Mouse (Mus musculus) embryo, embryonic 9.5 days (tissue): Measurements from ENCODE around the gene Suds3.

Source experiments
- DNase-seq: peaks from one replicate; pipeline ENCODE4 v3.0.0-alpha.2; 2017; ENCODE audit errors: extremely low spot score

Gene Suds3

DNA sequence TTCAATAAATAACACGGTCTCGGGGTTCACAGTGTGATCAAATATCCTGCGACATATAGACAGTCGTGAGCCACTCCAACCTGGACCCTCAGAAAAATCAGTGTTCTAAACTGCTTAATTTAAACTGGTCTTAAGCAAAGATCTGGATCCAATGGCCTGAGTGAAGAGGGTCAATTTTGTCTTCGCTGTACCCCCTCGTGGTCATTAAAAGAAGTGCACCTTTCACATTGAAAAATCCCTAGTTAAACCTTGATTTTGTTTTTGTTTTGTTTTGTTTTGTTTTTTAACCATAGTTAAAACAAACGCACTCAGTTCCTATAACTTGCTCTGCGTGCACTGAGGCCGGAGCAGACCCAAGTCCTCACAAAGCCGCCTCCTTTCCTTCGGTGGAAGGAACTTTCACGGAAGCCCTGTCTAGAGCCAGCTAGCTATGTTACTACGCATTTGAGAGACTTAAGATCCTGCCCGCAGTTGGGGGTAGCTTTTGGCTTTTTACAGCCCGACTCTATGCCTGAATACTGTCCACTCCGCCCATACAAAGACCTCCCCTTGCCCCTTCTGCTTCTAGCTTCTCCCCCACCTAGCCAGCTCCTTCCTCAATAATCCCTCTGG lies 1.2 kb downstream of the Suds3 start:
- peak; percentile 23 for DNase-seq

DNA sequence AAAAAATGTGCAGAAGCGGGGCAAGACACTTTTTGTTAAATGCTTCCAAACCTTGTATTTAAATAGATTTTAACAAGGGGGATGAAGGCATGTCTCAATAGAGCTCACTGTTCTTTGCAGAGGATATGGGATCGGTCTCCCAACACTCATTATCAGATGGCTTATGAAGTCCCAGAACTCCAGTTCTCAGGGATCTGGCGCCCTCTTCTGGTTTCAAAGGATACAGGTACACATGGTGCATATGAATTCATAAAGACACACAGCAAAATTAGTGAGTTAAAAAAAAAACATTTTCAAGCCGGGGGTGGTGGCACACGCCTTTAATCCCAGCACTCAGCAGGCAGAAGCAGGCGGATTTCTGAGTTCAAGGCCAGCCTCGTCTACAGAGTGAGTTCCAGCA lies 2.6 kb downstream of the Suds3 start:
- DNase-seq: no peak

DNA sequence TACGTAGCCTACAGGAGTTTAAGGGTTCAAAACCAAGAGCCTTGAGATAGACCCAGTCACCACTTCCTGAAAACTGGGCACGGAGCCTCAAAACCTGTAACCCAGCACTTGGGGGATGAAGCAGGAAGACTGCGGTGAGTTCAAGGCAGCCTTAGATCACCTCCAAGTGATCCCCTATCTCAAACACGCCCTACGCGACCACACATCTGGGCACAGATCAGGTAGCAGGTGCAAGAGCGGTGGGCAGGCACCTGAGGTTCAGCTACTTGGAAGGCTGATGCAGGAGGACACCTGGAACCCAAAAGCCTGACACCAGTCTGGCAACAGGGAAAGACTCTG lies 4.2 kb downstream of the Suds3 start:
- DNase-seq: no peak

DNA sequence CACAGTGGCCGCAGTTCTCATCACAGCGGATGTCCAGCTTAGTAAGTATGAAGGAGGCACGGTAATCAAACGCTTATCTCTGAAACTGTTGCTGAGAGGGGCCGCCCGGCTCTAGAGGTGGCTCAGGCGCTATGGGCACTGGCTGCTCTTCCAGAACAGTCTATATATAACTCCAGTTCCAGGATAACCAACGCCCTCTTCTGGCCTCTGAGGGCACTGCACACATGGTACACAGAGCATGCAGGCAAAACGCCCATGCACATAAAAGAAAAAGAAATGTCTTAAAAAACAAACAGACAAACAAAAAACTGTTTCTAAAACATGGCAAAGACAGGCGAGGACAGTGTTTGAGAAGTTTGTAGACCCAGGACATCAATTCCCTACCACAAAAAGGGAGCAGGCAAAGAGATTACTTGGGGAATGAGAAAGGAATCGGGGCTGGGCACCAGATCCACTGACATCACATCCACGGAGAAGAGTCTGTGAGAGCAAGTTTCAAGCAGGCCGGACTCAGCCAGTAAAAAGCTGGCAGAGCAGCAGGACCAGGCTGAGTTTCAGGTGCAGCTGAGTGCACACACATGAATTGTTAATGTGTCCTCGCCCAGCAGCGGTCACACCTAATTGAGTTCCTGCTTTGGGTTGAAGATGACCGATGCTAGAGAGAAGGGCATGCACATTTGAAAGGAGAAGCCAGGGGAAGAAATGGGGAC lies 4.7 kb downstream of the Suds3 start:
- DNase-seq: no peak

DNA sequence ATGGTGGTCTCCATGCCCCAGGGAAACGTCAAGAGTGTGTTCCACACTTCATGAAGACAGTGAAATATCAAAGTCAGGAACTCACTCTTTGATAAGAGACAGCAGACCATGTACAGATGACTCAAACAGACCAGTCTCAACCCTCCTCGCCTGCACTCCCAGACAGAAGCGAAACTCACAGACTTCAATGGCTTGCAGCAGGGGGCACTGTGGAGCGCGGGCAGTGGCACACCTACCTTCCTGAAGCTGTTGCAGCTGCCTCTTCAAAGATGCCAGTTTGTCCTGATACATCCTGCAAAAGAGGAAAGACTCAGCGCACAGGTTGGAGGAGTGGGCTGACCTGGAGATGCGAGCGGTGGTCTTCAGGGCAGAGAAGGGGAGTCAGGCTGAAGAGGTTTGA lies 6.4 kb downstream of the Suds3 start:
- DNase-seq: no peak

DNA sequence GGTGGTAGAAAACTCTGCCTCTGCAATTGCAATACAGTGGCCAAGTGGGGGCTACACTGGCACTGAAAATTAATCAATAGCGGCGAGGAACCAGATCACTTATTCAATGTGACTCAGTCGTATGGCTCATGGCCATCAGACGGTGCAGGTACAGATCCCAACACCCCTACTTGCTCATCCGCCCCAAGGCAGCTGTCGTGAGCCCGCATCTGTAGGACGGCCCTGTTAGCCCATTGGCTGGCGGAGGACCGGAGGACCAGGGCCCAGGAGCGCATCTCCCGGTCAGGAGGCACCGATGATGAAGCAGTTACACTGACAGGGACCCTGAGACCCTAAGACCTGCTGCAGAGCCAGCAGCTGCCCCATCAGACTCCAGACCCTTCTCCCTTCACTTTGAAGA lies 7.2 kb downstream of the Suds3 start:
- DNase-seq: no peak

DNA sequence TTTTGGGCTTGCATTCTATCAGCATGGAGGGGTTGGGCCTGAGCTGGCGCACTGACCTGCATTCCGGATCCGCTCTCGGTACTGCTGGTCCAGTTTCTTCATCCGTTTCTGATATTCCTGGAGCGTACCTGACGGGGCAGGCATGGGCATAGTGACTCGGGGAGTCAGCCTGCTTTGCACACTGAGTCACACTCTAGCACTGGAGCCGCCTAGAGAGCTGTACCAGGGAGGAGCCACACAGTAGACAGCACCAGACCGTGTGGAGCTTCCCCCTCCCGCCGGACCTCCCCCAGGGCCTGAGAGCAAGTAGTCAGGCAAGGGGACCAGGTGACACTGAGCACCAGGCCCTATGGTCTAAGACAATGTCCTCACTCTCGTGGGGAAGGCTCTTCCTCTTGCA lies 7.6 kb downstream of the Suds3 start:
- no peak for DNase-seq

DNA sequence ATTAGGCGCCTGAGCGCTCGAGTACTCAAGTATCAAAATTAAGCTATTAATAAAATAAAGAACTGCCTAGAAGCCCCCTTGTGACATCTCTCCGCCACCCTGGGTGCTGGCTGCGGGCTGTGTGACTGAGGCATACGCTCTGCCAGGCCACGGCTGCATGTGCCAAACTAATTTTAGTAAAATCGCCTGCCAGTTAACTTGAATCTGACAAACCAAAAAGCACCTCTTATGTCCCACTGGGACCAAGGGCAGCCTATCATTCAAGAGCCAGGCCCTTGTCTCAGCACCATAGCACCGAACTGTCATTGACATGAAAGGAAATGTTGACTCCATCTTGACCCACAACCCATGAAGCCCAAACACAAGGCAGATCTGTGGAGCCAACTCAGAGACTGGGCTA lies 10.2 kb downstream of the Suds3 start:
- no peak for DNase-seq

DNA sequence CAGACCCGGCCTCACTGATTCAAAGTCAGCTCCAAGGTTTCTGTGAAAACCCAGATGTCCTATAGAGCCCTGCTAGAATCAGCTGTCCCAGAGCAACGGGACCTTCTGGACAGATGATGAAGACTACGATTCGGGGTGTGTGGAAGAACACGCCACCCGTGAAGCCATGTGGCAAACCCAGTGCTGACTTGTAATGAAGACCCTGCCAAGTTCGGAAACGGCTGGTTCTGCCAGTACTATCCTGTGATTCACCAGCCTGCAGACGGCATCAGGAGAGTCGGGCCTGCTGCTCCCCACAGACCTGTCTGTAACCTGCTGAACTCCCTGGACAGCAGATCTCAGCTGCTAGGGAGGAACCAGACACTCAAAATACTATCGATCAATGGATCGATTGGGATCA lies 11.6 kb downstream of the Suds3 start:
- DNase-seq: no peak

DNA sequence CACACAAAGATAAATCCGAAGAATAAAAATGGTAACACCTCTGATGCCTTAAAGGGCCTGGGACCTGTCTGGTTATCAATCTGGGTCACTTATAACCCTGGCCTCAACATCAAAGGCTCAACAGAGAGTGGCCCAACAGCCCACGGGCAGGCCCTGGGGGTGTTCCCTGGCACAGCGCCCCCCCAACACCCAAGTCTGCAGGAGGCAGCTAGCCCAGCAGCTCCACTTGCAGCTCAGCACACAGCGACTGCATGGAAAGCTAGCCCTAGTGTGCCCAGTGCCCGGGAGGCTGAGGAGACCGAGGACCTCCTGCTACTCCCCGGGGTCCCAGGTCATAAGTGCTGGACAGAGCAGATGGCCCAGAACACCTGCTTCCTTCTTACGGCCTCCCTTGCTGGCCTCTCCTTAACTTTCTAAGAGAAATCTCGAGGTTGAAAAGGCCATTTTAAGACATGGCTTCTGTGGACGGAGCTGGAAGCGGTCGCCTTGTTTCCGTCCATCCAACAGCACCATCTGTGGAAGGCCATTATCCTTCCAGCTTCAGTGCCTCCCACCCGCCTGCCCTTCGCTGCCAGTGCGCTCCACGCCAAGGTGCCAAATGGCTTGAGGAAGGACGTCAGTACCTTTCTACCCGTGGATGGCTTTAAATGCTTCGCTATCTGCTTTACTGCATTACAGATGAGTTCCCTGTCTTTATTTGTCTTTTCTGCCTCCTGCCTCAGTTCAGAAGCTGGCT lies 12.6 kb downstream of the Suds3 start:
- DNase-seq: no peak

DNA sequence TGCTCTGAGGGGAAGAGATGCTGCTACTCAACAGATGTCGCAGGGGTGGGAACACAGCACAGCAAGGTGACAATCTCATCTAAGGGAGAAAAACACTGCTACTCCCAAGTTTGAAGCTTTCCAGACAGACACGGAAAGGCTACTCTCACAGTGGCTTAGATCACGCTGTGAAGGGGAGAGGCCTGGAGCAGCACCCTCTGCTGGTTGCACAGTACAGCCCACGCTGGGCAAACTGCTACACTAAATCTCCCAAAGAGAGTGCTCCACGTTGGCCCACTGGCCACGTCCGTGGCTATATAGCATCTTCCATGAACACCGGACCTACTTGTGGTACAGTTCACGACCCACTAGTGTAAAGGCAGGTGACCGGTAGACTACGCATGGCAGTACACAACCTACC lies 16.2 kb downstream of the Suds3 start:
- no peak for DNase-seq

DNA sequence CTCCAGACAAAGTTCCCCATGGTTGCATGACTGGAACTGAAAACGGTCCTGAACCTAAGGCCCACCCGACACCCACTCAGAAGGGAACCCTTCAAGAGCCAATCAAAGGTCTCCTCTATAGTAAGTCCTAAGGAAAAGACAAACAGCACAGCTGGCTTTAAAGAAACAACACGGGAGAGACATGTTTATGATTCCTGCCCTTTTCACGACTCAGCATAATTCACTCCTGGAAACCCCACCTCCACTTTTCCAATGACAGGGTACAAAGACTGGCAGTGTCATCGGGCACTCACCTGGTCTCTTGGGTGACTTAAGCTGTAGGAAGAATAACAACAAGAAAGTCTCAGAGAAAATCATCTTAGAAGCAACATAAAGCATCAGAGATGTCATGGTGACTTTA lies 16.9 kb downstream of the Suds3 start:
- no peak for DNase-seq

DNA sequence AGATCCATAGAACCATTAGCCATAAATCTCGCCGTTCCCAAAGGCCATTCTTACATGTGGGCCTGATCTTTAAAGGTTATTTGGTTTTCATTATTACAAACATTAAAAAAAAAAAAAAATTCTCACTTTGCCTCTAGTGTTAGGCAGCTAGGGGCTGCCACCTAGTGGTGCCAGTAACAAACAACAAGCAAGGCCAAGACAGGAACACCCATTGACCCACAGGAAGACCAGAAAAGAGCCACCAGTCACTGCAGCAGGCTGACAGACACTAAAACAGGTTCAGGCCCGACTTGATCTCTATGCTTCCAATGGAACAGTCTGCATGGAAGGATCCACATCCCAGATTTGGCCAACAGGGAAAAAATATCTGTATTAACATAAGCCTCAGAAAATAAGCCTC lies 19.2 kb downstream of the Suds3 start:
- peak; percentile 35 for DNase-seq

DNA sequence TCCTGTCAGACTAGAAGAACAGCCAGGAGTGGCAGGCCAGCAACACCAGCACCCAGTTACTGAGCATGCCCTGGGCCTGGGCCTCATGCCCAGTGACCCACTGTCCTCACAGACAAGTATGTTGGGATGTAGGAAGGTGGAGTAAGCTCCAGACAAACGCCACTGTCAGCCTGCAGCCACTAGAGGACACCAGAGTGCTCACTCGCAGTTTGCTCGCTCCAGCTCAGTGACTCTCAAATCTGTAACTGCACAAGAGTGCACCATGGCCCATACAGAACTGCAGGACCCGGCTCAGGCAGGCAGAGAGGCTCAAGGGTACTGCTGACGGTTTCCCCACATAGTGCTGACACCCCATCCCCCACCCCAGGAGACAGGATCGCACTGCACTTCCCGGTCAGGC lies 21.5 kb downstream of the Suds3 start:
- DNase-seq: peak; percentile 27

DNA sequence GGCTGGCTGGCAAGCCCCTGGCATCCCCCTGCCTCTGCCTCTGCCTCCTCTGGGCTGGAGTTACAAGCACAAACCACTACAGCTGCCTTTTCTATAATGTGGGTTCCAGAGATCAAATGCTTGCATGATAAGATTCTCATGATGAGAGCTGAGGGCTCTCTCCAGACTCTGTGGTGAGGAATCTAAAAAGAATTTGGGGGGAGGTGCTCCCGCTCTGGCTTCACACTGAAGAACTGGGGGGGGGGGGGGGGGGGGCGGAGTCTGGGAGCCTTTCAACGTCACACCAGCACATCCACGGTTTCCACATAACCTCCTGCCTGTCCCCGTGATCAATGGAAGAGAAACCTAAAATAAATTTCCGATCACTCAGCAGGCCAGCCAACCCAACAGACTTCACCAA lies 26.1 kb downstream of the Suds3 start:
- no peak for DNase-seq

DNA sequence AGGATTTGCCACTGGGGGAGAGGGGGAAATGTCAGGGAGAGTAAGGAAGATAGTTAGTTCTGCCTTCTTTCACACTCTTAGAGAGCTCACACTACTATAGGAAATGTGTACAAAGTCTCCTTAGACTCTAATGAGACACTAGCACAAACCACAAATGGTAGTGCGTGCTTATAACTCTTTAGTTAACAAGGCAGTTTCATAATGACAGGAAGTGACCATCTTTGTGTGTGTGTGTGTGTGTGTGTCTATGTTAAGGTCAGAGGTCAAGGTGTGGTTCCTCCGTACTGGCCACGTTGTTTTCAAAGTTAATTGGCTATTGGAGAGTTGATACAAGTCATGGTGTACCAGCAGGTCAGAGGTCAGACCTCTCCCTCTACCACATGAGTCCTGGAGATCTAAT lies 26.8 kb downstream of the Suds3 start:
- no peak for DNase-seq

DNA sequence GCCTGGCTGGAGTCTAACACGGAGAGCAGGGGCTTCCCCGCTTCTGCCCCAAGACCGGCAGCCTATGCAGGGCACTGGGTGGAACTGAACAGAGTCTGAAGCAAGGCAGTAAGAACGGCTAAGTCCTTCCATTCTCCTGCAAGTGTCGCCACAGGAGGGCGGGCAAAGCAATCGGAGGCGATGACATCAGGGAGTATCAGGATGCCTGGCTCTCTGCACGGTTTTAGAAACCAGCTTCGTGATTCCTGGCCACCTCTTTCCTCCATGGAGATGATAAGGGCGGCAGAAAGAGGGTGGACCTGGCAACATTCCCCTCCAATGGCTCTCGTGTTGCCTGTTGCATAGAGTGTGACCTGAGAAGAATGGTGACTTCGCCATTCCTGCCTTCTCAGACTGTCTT lies 28.2 kb downstream of the Suds3 start:
- peak; percentile 24 for DNase-seq

DNA sequence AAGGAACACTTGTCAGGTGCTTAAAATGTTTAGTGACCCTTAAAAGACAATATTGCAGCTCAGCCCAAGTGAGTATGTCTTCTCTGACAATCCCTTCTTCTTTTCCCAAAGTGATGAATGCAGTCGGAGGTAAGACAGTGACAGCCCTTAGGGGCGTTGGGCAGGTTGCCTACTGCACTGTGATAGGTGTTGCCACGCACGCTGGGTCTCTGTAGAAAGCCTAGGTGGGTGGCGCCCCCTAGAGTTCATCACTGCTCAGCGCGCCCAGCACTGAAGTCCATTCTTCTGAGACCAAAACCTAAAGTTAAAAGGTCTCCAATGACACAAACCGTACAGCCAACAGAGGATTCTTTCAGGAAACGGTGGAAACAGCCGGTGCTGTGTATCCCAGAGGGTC lies 46.4 kb downstream of the Suds3 start:
- peak; percentile 47 for DNase-seq

DNA sequence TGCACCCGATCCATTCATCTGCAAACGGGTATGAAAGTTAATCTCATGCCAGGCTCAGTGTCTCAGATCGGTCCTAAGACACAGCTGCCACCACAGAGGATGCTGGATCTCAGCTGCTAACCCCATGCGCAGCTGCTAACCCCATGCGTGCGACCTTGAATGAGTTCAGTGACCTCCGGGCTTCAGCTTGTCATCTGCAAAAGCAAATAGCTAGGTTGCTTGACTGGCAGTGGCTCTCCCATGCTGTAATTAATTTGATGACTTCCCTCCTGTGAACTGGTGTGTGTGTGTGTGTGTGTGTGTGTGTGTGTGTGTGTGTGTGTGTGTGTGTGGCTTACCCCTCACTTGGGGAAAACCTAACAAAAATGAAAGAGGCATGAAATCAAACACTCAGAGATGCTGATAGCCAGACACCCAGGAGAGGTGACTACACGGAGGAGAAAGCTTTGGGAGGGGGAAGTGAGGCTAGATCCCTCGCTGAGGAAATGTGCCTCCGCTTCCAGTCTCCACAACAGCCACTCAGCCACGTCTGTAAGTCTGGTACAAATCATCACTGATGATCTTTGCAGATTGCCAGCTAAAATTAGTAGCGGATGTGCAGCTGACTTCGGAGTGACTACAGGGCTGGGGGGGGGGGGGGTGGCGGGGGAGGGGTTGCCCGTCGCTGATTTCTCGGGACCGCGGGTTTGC lies 47.0 kb downstream of the Suds3 start:
- peak; percentile 29 for DNase-seq

DNA sequence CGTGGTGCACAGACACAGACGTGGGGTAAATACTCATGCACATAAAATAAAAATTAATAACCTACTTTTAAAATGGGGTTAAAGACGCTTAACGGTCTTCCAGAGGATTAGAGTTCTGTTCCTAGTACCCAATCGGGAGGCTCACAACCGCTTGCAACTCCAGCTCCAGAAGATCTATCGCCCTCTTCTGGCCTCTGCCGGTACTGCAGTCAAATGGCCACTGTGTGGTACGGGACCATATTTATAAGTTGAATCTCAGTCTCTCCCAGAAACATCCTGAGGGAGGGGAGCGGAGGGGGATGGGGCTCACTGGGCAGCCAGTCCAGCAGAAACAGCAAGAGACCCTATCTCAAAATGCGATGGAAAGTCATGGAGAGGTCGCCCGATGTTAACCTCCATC lies 47.7 kb downstream of the Suds3 start:
- DNase-seq: peak; percentile 23

DNA sequence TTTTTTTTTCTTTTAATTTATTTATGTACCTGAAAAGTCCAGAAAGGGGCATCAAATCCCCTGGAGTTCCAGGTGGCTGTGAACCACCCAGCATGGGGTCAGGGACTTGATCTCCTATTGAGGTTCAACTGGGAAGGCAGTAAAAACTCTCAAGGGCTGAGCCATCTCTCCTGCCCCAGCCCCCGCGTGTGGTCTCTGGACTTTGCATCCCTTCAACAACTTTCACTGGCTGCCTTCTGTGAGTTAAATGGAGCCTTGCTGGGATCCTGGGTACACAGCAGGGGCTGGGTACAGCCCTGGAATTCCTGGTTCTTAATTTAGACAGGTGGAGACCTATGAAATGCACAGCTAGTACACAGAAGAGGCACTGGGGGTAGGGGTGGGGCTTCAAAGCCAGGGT lies 54.7 kb downstream of the Suds3 start:
- no peak for DNase-seq

DNA sequence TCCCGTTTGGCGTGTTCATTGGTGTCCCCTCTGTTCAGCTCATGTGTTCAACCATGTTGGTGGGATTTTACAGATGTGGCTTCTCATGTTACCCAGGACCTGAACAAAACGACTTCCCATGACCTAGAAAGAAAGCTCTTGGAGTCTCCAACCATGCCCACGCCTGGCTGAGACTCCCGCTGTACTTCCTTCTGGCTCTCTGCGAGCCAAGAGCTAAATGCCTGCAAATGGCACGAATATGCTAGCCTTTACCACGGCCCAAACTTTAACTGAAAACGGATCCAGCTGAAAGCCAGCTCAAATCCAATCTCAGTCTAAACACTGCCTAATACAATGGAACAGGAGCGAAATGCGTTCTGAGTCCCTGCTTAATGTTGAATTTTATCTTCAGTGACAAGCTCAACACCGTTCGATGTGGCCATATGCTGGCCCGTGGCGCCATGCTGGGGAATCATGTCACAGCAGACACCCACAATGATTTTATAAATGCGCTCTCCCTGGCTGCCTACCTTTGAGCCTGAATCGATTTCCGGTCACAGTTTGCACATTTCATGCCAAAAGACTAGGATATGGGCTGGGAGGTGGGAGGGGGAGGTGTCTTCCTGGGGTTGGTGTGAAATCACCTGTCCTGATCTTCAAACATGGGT lies 55.3 kb downstream of the Suds3 start:
- DNase-seq: no peak
